Mouse (Mus musculus): ENCODE data around the gene Prcc. TPM values are rescaled to one million over a fixed set of nuclear protein-coding genes. Genes with fewer than 3 reads are reported as not detected.
A peak's percentile ranks its signal among the peaks of the same experiment; 100 is the strongest.
"Not testable (repeated sequence)": the region's sequence is repeated elsewhere in the genome, so short reads cannot be mapped to it uniquely, and the experiment has no call there.

Prcc gene
- polyA plus RNA-seq, 1 experiment from 2014 or later = 16.0 TPM

DNA sequence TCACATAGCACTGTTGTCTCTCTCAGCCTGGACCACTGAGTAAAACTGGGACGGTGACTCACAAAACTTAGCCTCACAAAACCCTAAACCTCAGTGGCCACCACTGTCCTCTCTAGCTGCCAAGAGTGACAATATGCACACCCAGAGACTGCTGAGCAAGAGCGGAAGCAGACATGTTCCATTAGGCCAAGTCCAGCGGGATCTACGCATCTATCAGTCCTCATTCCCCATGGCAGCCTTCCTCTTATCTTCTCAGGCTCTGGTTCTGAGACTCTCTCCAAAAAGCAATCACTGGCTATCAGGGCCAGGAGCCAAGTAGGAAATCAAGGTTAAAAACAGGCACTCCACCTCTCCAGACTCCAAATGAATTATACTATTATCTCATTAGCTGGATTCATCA, 7.7 kb downstream of the Prcc start:
- H3K4me2 ChIP-seq (ENCODE audit: low read depth, low read length) = no peak overlapping the region
- 93% methylated on average over 4 of the region's 4 CpGs for WGBS
- H3K27ac ChIP-seq (ENCODE audit: low read depth, low read length) = no peak overlapping the region
- ATAC-seq (ENCODE audit: low read depth) = no peak
- no peak overlapping the region for H3K4me3 ChIP-seq (ENCODE audit: low read depth, low read length)
- H3K4me1 ChIP-seq (ENCODE audit: control insufficient read depth, insufficient read depth, low read length) = no peaks in the 10 kb centered on the region
- H3K9ac ChIP-seq (replicated peaks; ENCODE audit: low read depth, low read length) = no peak overlapping the region
- no peaks in the 10 kb centered on the region for H3K27me3 ChIP-seq (ENCODE audit: control insufficient read depth, insufficient read depth, low read length)
- no peaks in the 10 kb centered on the region for H3K9me3 ChIP-seq (ENCODE audit: control insufficient read depth, low read length)
- H3K36me3 ChIP-seq (ENCODE audit: control insufficient read depth, insufficient read depth, low read length) = peaks cover 4% of the 10 kb centered on the region; the same call in 1 of the 2 replicates

DNA sequence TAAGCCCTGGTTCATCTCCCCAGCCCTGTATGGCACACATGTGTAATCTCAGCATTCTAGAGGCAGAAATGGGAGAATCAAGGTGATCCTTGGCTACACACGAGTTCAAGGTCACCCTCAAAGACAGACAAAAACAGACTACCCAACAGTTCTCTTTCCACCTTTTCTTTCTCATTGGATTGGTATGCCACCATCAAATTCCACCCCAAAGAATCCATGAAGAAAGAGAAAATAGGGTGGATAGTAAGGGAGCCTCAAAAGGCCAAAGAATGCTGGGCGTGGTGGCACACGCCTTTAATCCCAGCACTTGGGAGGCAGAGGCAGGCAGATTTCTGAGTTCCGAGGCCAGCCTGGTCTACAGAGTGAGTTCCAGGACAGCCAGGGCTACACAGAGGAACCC, 21.3 kb downstream of the Prcc start:
- H3K27me3 ChIP-seq (ENCODE audit: control insufficient read depth, insufficient read depth, low read length); H3K4me1 ChIP-seq (ENCODE audit: control insufficient read depth, insufficient read depth, low read length); H3K9me3 ChIP-seq (ENCODE audit: control insufficient read depth, low read length); H3K4me2 ChIP-seq (ENCODE audit: low read depth, low read length); ATAC-seq (ENCODE audit: low read depth); H3K9ac ChIP-seq (replicated peaks; ENCODE audit: low read depth, low read length); H3K27ac ChIP-seq (ENCODE audit: low read depth, low read length); H3K4me3 ChIP-seq (ENCODE audit: low read depth, low read length): not testable (repeated sequence)
- H3K36me3 ChIP-seq (ENCODE audit: control insufficient read depth, insufficient read depth, low read length) = peaks cover 54% of the 10 kb centered on the region
- 91% methylated on average over 4 of the region's 4 CpGs for WGBS

DNA sequence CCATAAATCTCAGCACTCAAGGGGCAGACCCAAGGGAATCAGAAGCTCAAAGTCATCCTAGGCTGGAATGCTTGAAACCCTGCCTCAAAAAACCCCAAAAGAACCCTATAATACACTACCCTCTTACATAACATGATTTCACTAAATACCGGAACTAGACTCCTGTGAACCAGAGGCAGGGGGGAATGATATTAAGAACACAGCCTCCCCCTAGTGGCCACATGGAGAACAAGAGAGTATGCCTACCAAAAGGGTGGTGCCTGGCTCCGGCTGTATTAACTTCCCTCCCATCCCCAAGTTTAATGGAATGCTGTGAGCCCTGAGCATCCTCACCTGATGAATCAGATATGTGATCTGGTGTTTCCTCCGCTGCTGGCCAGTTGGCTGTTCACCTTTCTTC, 25.6 kb downstream of the Prcc start:
- Histone ChIP-seq H3K36me3 (ENCODE audit: control insufficient read depth, insufficient read depth, low read length) (peaks cover 48% of the 10 kb centered on the region), H3K9ac (replicated peaks; ENCODE audit: low read depth, low read length) (no peak overlapping the region), H3K4me3 (ENCODE audit: low read depth, low read length) (no peak overlapping the region), H3K4me1 (ENCODE audit: control insufficient read depth, insufficient read depth, low read length) (no peaks in the 10 kb centered on the region), H3K27ac (ENCODE audit: low read depth, low read length) (no peak overlapping the region), H3K27me3 (ENCODE audit: control insufficient read depth, insufficient read depth, low read length) (no peaks in the 10 kb centered on the region), H3K4me2 (ENCODE audit: low read depth, low read length) (no peak overlapping the region), H3K9me3 (ENCODE audit: control insufficient read depth, low read length) (no peaks in the 10 kb centered on the region)
- 33% methylated on average over 3 of the region's 3 CpGs for WGBS
- ATAC-seq (ENCODE audit: low read depth) = peak; percentile 54; the same call in 1 of the 2 replicates

DNA sequence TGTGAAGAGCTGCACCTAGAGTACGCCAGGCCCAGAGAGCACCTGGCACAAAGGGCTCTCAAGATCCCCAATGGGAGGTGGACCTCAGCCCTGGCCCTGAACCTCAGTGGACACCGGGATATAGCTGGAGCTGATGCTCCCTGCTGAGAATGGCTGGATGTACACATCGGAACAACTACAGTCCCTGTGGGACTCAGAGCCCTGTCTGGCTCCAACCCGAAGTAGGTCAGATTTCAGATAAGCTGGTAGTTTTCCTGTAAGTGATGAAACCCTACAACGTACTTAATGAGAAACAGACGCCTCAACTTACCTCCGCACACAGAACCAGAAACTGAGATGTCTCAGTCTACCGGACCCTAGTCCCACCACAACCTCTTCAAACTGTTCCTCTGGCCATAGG, 27.7 kb downstream of the Prcc start:
- no peak for ATAC-seq (ENCODE audit: low read depth)
- WGBS = 95% methylated on average over 8 of the region's 8 CpGs
- H3K4me1 ChIP-seq (ENCODE audit: control insufficient read depth, insufficient read depth, low read length) = no peaks in the 10 kb centered on the region
- no peak overlapping the region for H3K27ac ChIP-seq (ENCODE audit: low read depth, low read length)
- peaks cover 40% of the 10 kb centered on the region for H3K36me3 ChIP-seq (ENCODE audit: control insufficient read depth, insufficient read depth, low read length)
- H3K4me2 ChIP-seq (ENCODE audit: low read depth, low read length) = no peak overlapping the region
- no peak overlapping the region for H3K4me3 ChIP-seq (ENCODE audit: low read depth, low read length)
- no peaks in the 10 kb centered on the region for H3K9me3 ChIP-seq (ENCODE audit: control insufficient read depth, low read length)
- H3K9ac ChIP-seq (replicated peaks; ENCODE audit: low read depth, low read length) = no peak overlapping the region
- no peaks in the 10 kb centered on the region for H3K27me3 ChIP-seq (ENCODE audit: control insufficient read depth, insufficient read depth, low read length)

DNA sequence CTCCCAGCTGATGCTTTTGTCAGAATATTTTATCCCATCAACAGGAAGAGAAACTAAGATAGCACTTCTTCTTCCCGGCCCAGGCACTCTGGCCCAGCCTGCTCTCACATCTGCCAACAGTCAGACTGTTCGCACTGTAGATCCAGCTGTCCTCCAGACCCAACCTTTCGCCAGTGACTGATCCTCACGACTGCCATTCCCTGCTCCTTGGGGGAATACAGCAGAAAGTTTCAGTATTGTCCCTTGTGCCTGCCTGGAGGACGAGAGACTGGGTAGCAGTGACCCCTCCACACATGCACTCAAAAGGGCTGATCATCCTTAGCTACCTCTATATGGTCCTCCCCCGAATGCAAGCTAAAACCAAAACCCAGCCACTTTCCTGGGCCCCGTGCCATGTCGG, 29.5 kb downstream of the Prcc start:
- Histone ChIP-seq H3K4me2 (ENCODE audit: low read depth, low read length) (no peak overlapping the region), H3K9ac (replicated peaks; ENCODE audit: low read depth, low read length) (no peak overlapping the region), H3K4me3 (ENCODE audit: low read depth, low read length) (no peak overlapping the region), H3K9me3 (ENCODE audit: control insufficient read depth, low read length) (no peaks in the 10 kb centered on the region), H3K27ac (ENCODE audit: low read depth, low read length) (no peak overlapping the region), H3K27me3 (ENCODE audit: control insufficient read depth, insufficient read depth, low read length) (no peaks in the 10 kb centered on the region), H3K36me3 (ENCODE audit: control insufficient read depth, insufficient read depth, low read length) (peaks cover 26% of the 10 kb centered on the region), H3K4me1 (ENCODE audit: control insufficient read depth, insufficient read depth, low read length) (no peaks in the 10 kb centered on the region)
- no peak for ATAC-seq (ENCODE audit: low read depth)
- 92% methylated on average over 8 of the region's 8 CpGs for WGBS

DNA sequence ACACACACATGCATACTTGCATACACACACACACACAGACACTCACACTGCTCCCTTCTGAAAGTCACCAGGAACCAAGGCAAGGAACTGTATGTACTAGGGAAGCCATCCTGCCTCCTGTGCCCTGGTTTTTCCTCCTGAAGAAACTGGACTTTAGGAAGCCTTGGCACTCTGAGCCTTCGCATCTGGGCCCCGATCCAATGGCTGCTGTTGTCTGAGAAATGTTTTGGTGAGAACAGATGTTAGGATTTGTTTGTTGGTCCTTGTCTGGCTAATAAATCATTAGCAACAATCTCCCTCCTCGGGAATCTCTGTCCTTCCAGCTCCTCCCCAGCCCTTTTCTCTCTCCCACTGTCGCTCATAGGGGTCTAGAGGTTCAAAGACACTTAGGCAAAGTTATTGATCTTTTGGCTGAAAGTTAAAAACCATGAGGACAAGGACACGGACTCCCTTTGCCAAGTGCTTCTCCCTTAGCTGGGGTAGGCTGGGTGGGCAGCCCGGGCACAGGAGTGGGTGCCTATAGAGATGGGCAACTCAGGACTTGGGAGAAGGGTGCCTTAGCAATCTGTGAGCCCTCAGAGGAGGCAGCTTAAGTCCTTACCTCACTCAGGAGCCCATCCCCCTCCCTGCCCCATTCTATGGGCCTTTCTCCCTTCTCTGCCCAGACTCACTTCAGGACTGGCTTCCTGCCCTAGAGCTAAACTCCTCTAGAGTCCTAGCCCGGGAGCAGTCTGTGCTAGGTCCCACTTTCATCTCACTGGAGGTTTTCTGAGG, 30.4 kb downstream of the Prcc start:
- peaks cover 23% of the 10 kb centered on the region; the same call in 1 of the 2 replicates for H3K36me3 ChIP-seq (ENCODE audit: control insufficient read depth, insufficient read depth, low read length)
- H3K27me3 ChIP-seq (ENCODE audit: control insufficient read depth, insufficient read depth, low read length) = no peaks in the 10 kb centered on the region
- H3K4me1 ChIP-seq (ENCODE audit: control insufficient read depth, insufficient read depth, low read length) = no peaks in the 10 kb centered on the region
- no peak overlapping the region for H3K4me2 ChIP-seq (ENCODE audit: low read depth, low read length)
- no peak overlapping the region for H3K4me3 ChIP-seq (ENCODE audit: low read depth, low read length)
- 63% methylated on average over 7 of the region's 7 CpGs for WGBS
- no peaks in the 10 kb centered on the region for H3K9me3 ChIP-seq (ENCODE audit: control insufficient read depth, low read length)
- no peak overlapping the region for H3K9ac ChIP-seq (replicated peaks; ENCODE audit: low read depth, low read length)
- no peak overlapping the region for H3K27ac ChIP-seq (ENCODE audit: low read depth, low read length)
- ATAC-seq (ENCODE audit: low read depth) = no peak; the same call in 1 of the 2 replicates

DNA sequence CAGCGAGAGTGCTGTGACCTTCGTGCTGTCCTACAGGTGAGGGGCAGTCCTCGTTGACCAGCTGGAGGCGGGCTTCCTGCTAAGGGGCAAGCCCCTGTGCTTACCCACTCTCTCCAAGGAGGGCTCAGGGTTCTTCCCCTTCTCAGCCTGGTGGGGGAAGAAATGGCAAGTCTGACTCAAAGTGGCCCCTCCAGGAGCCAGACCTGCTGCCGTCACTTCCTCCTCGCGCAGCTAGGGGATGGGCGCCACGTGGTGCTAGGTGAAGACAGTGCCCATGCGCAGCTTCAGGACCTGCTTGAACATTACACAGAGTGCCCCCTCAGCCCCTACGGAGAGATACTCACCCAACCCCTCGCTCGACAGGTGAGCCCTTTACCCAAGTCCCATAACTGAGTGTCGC, 36.3 kb downstream of the Prcc start:
- WGBS = 88% methylated on average over 14 of the region's 14 CpGs
- no peaks in the 10 kb centered on the region for H3K27me3 ChIP-seq (ENCODE audit: control insufficient read depth, insufficient read depth, low read length)

DNA sequence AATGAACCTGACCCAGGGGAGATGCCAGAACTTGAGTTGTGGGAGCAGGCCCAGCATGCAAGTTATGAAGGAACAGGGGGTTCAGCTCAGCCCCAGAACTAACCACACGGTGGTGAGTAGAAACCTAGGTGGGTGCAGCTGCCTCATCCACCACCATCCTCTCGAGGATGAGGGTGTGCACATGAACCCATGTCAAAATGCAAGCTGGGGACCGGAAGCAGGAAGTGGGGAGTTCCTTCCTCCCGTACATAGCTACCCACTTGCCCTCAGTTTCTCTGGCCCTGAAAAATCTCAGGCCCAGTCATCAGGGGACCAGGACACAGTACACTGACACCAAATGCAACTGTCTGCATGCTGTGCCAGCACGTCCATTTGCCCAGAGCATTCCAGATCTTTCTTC, 37.7 kb downstream of the Prcc start:
- H3K9me3 ChIP-seq (ENCODE audit: control insufficient read depth, low read length) = no peaks in the 10 kb centered on the region
- no peak overlapping the region for H3K4me3 ChIP-seq (ENCODE audit: low read depth, low read length)
- WGBS = 75% methylated on average over 5 of the region's 5 CpGs
- H3K27me3 ChIP-seq (ENCODE audit: control insufficient read depth, insufficient read depth, low read length) = no peaks in the 10 kb centered on the region
- no peak overlapping the region for H3K4me2 ChIP-seq (ENCODE audit: low read depth, low read length)
- no peak for ATAC-seq (ENCODE audit: low read depth)
- H3K9ac ChIP-seq (replicated peaks; ENCODE audit: low read depth, low read length) = no peak overlapping the region
- H3K36me3 ChIP-seq (ENCODE audit: control insufficient read depth, insufficient read depth, low read length) = no peaks in the 10 kb centered on the region
- no peaks in the 10 kb centered on the region for H3K4me1 ChIP-seq (ENCODE audit: control insufficient read depth, insufficient read depth, low read length)
- H3K27ac ChIP-seq (ENCODE audit: low read depth, low read length) = no peak overlapping the region

More for the DNA sequence above, 36.3 kb downstream of the Prcc start:
- Histone ChIP-seq H3K9ac (replicated peaks; ENCODE audit: low read depth, low read length) (no peak overlapping the region), H3K36me3 (ENCODE audit: control insufficient read depth, insufficient read depth, low read length) (no peaks in the 10 kb centered on the region), H3K27ac (ENCODE audit: low read depth, low read length) (no peak overlapping the region), H3K4me1 (ENCODE audit: control insufficient read depth, insufficient read depth, low read length) (no peaks in the 10 kb centered on the region), H3K4me2 (ENCODE audit: low read depth, low read length) (no peak overlapping the region), H3K9me3 (ENCODE audit: control insufficient read depth, low read length) (no peaks in the 10 kb centered on the region), H3K4me3 (ENCODE audit: low read depth, low read length) (no peak overlapping the region)
- no peak for ATAC-seq (ENCODE audit: low read depth)

DNA sequence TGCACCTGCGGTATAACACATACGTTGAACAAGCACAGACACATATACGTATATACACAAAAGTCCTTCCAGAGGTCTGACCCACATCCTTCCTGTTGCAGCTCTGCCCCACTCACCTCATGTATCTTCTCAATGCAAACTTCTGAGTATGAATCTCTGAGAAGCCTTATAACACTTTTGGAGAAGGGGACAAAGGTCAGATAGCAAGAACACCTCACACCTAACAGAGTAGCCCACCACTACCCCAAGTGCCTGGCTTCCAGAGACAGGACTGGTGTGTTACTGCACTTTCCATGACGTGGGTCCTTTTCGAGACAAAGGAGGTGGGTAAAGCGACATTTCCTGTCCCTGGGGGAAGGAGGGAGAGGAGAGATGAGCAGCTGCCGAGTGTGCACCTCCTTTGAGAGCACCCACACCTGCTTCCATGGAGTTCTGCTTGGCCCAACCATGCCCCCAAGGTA, 38.7 kb downstream of the Prcc start, which contains the start of gene Sh2d2a:
Gene Sh2d2a, plus strand, starts transcription at position 106 of the 461 bp plus-strand sequence.
- 72% methylated on average over 7 of the region's 7 CpGs for WGBS
- H3K9me3 ChIP-seq (ENCODE audit: control insufficient read depth, low read length) = no peaks in the 10 kb centered on the region
- H3K27me3 ChIP-seq (ENCODE audit: control insufficient read depth, insufficient read depth, low read length) = no peaks in the 10 kb centered on the region
- H3K27ac ChIP-seq (ENCODE audit: low read depth, low read length) = no peak within 1 kb of the TSS
- H3K9ac ChIP-seq (replicated peaks; ENCODE audit: low read depth, low read length) = no peak within 1 kb of the TSS
- H3K4me3 ChIP-seq (ENCODE audit: low read depth, low read length) = no peak within 1 kb of the TSS
- no peak for ATAC-seq (ENCODE audit: low read depth)
- H3K4me1 ChIP-seq (ENCODE audit: control insufficient read depth, insufficient read depth, low read length) = no peaks in the 10 kb centered on the region
- no peak within 1 kb of the TSS for H3K4me2 ChIP-seq (ENCODE audit: low read depth, low read length)
- H3K36me3 ChIP-seq (ENCODE audit: control insufficient read depth, insufficient read depth, low read length) = no peaks in the 10 kb centered on the region

Data from neural tube, embryonic 14.5 days (tissue).